Mouse (Mus musculus) forebrain, embryonic 10.5 days (tissue): ENCODE data around the gene Ncoa7. TPM values are rescaled to one million over a fixed set of nuclear protein-coding genes. Genes with fewer than 3 reads are reported as not detected.
A peak's percentile ranks its signal among the peaks of the same experiment; 100 is the strongest.

Experiments used
- DNase-seq: peaks from one replicate; pipeline ENCODE4 v3.0.0-alpha.2; 2017; ENCODE audit warnings: low spot score; ENCODE audit errors: extremely low spot score
- H3K27ac ChIP-seq: fragments of 300-500 bp; sonication (generic); 2 replicates; pipeline ENCODE4 v1.5.1; 2016; ENCODE audit warnings: mild to moderate bottlenecking
- H3K27me3 ChIP-seq: fragments of 300-500 bp; sonication (generic); 2 replicates; pipeline ENCODE4 v1.6.1; 2016; ENCODE audit warnings: mild to moderate bottlenecking; ENCODE audit not compliant: poor library complexity, severe bottlenecking
- H3K36me3 ChIP-seq: fragments of 300-500 bp; sonication (generic); replicated peaks from 2 replicates; pipeline ENCODE4 v1.6.1; 2016; ENCODE audit warnings: mild to moderate bottlenecking, moderate library complexity
- H3K4me1 ChIP-seq: fragments of 300-500 bp; sonication (generic); 2 replicates; pipeline ENCODE4 v1.6.1; 2016
- H3K4me3 ChIP-seq: fragments of 300-500 bp; sonication (generic); 2 replicates; pipeline ENCODE4 v1.5.1; 2016; ENCODE audit warnings: mild to moderate bottlenecking, moderate library complexity
- H3K9me3 ChIP-seq: fragments of 300-500 bp; sonication (generic); 2 replicates; pipeline ENCODE4 v1.6.1; 2016; ENCODE audit warnings: mild to moderate bottlenecking, moderate library complexity
- WGBS: fragments of 180-500 bp; shearing (Covaris S2); methylation state at CpG from one replicate; pipeline ENCODE4 v1.1.7; 2016; 5-methylcytosine and 5-hydroxymethylcytosine counted together
- polyA plus RNA-seq: library from polyadenylated mRNA; unstranded; fragments of >200 nt; fragmentation: Nextera tagmentation; extraction: Ambion mirVana; gene quantifications from 2 replicates; pipeline ENCODE4 v1.2.1, GENCODE M21; 2016

The Ncoa7 gene
- polyA plus RNA-seq = 5.7 and 6.9 TPM in 2 replicates

DNA sequence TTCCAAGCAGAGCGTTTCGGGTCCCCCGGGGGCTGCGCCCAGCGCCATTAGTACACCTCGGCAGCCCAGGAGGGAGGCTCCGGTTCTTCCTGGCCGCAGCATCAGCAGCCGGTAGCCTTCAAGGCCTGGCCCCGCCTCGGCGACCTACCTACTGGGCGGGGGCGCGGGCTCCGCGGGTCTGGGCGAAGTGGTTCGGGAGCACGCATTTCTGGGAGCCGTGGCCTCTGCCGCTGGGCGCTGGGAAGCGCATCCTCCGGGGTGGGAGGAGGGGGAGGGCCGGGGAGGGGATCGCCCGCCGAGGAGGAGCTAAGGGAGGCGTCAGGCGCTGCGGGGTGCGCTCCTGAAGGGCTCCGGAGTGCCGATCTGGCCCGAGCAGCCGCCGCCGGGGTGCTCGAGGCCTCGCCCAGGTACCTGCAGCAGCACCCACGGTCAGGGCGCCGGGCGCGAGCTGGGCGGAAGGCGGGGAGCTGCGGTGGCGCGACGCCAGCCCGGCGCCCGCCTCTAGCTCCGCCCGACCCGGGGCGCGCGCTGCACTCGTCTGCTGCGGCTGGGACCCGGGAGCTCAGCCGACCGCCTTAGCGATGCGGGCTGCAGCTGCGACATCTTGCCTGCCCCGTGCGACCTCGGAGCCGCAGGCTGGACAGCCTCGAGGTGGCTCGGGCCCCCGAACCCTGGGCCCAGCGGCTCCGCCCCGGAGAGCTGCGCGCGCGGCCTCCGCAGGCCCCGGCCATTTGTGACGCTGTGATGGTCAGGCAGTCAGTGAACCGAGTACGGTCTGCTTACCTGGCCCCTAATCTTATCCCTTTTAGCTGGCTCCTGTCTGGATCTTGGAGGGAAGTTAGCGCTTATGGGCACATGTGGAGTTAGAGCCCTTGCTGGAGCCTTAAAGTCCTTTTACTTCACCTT lies at the start of gene Ncoa7:
Gene Ncoa7, minus strand, starts transcription at position 646 of the 906 bp plus-strand sequence.
- Histone ChIP-seq H3K4me3 (peak within 1 kb of the TSS; percentile 80), H3K9me3 (no peaks in the 10 kb centered on the region), H3K4me1 (peaks cover 17% of the 10 kb centered on the region), H3K27ac (peak within 1 kb of the TSS; percentile 97), H3K36me3 (no peaks in the 10 kb centered on the region), H3K27me3 (no peaks in the 10 kb centered on the region)
- DNase-seq = peak; percentile 84
- under 1% methylated on average over 77 of the region's 89 CpGs for WGBS

DNA sequence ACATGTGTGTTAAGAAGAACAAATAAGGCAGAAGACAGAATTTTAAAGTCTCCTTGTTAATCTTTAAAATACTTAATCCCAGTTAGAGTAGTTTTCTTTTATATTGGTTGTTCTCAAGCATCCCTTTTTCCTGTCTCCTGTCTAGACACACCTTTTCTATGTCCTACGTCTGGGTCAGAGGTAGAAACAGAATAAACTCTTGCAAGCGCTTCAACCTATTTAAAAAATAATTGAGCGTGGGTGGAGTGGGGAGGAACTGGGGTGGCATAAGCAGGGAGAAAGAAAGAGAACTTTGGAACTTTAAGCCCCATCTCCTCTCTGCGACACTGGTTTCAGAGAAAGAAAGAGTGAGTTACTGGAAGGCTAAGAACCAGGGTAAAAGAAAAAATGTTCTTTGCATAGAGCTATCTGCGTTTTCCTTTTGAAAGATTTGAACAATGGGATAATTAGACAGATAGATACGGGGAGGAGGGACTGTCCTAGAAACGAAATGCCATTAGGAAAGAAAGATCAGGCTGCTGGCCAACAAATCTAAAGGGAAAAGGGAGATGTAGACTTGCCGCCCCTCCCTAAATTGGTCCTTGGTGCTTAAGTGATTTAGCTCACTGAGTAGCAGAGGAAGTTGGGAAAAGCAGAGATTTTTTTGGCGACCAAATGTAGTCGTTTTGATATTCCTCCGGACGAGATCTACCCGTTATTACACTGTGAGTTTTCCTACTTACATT lies 42.1 kb upstream of the Ncoa7 start:
- 6% methylated on average over 13 of the region's 13 CpGs for WGBS
- peaks cover 38% of the 10 kb centered on the region for H3K4me1 ChIP-seq
- DNase-seq = no peak
- no peaks in the 10 kb centered on the region for H3K36me3 ChIP-seq
- H3K9me3 ChIP-seq = no peaks in the 10 kb centered on the region
- peaks cover 71% of the 10 kb centered on the region for H3K27me3 ChIP-seq
- no peak overlapping the region for H3K27ac ChIP-seq
- H3K4me3 ChIP-seq = no peak overlapping the region

DNA sequence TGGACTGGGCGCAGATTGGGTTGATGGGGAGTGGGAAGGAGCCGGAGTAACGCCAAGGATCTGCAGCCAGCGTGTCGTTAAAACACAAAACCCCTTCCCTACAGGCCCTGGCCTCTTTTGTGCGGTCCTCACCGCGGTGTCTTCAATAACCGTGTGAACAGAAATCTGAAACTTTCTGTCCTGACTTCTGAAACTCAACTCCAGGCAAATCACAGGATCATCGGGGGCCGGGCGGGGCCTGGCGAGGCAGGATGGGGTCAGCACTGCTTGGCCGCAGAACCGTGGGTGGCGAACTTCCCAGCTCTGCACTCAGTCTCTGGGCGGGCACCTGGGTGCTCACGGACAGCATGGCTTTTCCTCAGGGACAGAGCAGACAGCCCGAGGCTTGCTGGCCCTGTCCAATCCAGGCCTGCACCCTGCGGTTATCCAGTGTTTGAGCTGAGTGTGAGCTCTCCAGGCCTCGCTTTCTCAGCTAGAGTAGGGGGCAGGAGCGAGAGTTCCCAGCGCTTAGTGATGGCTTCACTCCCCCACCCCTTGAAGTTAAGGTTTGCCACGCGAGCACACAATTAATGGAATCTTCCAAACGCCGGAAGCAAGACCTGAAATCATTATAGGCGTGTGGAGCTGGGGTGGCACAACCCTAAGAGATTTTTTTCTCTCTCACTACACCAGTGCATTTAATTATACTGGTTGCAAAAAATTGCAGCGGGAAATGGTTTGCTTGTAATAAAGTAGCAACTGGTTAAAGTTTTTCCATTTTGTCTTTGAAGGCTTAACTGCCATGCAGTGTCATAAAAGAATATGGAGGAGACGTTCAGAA lies 41.3 kb upstream of the Ncoa7 start:
- WGBS = under 1% methylated on average over 30 of the region's 30 CpGs
- H3K9me3 ChIP-seq = no peaks in the 10 kb centered on the region
- H3K27me3 ChIP-seq = peaks cover 76% of the 10 kb centered on the region
- H3K4me3 ChIP-seq = peak overlapping the region; percentile 68
- DNase-seq = peak; percentile 55
- peak overlapping the region; percentile 78 for H3K27ac ChIP-seq
- peaks cover 38% of the 10 kb centered on the region for H3K4me1 ChIP-seq
- no peaks in the 10 kb centered on the region for H3K36me3 ChIP-seq

DNA sequence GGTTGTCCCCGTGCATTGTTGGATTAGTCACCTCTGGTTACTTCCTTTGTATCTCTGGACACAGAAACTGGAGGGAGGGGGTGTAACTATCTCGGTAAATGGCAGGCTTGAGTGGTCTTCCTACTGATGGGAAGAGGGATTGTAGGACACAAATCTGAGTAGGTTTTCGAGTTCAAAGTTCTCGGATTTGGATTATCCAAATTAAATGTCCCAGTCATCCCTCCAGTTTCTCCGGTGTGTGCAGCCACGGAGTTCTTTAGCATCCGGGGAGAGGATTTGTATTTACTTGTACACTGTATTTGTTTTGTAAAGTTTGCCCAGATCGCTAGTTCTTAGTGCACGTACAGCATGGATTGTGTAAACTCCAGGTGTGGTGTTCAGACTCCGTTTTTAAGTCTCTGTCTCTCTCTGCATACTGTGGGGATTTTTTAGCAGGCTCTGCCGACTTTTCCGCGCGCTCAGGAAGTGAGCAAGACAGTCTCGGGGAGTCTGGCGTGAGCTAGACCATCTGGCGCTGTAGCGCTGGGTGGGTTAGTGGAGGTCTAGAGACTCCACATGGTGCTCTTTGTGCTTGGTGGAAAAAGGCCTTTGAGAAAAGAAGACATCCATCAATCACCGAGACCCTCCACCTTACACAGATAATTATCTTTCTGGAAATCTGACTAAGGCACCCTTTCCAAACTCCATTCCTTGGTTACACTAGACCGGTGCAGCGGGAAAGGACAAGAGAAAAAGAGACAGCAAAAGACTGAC lies 40.5 kb upstream of the Ncoa7 start:
- Histone ChIP-seq H3K4me1 (peaks cover 38% of the 10 kb centered on the region), H3K36me3 (no peaks in the 10 kb centered on the region), H3K27ac (peak overlapping the region; percentile 78), H3K27me3 (peaks cover 82% of the 10 kb centered on the region), H3K9me3 (no peaks in the 10 kb centered on the region), H3K4me3 (peak overlapping the region; percentile 68)
- WGBS = under 1% methylated on average over 21 of the region's 21 CpGs
- DNase-seq = peak; percentile 50

DNA sequence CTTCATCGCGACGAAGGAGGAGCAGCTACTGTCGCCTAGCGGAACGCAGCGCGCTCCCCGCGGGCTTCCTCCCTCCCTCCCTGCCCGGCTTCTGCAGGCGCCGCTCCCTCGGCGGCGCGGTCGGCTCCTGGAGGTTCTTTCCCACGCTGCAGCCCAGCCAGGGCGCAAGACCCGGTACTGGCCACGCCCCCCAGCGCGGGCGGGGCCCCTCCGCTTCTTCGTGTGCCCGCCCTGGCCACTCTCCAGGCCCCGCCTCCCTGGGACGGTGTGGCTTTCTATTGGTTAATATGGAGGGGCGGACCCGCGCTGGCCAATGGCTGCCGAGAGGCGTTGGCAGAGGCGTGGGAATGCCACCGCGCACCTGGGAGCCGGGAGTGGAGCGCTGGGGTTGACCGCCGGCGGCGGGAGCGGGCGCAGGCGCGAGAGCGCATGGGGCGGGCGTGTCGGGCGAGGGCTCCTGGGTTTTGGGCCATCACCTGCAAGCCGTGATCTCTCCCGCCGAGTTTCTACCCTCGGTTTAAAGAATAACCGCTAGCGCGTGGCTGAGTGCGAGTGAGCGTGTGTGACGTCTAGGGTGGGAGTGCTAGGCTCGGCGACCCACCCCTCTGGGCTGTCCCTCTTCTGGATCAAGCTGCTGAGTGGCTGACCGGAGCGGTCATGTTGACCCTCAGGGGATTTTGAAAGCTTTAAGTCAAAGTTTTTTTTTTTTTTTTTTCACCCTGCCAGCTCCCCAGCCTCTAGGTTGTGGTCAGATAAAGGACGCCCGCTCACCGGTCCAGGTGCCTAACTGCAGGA lies 39.7 kb upstream of the Ncoa7 start, which contains the start of gene Hey2:
Gene Hey2, minus strand, starts transcription at position 159 of the 795 bp plus-strand sequence.
- Histone ChIP-seq H3K27ac (peak within 1 kb of the TSS; percentile 78), H3K4me1 (peaks cover 38% of the 10 kb centered on the region)
- under 1% methylated on average over 69 of the region's 70 CpGs for WGBS

DNA sequence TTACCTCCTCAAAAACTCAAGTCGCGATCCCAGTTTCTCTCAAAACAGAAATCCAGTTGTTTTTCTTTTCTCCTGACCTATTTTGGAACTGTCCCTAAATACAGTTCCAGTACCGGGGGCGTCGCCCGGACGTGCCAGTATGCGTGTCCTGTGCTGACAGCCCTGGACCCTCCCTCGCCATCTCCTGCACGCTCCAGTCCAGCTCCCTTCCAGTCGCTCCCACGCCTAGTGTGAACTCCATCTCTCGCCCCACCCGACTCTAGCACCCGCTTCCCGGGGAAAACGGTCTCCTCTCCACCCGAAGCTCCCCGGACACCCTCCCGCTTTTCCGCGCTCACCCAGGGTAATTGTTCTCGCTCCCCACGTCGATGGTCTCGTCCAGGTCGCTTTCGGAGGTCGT lies 39.1 kb upstream of the Ncoa7 start:
- H3K4me1 ChIP-seq = peaks cover 38% of the 10 kb centered on the region
- no peaks in the 10 kb centered on the region for H3K36me3 ChIP-seq
- no peaks in the 10 kb centered on the region for H3K9me3 ChIP-seq
- peak overlapping the region; percentile 68 for H3K4me3 ChIP-seq
- WGBS = 0% methylated on average over 29 of the region's 29 CpGs
- H3K27me3 ChIP-seq = peaks cover 76% of the 10 kb centered on the region
- H3K27ac ChIP-seq = peak overlapping the region; percentile 70
- no peak for DNase-seq

More for the DNA sequence above, 39.7 kb upstream of the Ncoa7 start, which contains the start of gene Hey2:
- Histone ChIP-seq H3K36me3 (no peaks in the 10 kb centered on the region), H3K27me3 (peaks cover 82% of the 10 kb centered on the region), H3K4me3 (peak within 1 kb of the TSS; percentile 68), H3K9me3 (no peaks in the 10 kb centered on the region)
- peak; percentile 97 for DNase-seq

DNA sequence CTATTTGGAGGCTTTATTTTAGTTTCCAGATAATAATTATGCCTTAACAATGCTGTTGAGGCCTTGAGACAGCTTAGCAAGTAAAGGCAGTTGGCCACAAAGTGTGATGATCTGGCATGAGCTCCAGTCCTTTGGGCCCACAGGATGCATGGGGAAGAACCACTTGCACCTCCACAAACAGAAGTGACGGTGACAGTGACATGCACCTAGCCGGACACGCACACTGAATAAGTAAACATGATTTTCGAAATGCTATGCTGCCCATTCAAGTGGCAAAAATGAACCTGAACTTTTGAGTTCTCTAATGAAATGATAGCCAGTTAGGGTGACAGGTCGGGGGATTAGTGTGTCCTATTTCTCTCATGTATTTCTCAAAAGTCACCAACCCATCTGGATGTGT lies 37.7 kb upstream of the Ncoa7 start:
- Histone ChIP-seq H3K27me3 (peaks cover 62% of the 10 kb centered on the region), H3K27ac (no peak overlapping the region), H3K4me1 (peaks cover 38% of the 10 kb centered on the region), H3K9me3 (no peaks in the 10 kb centered on the region), H3K36me3 (no peaks in the 10 kb centered on the region), H3K4me3 (no peak overlapping the region)
- DNase-seq = no peak
- WGBS = 84% methylated on average over 5 of the region's 5 CpGs

DNA sequence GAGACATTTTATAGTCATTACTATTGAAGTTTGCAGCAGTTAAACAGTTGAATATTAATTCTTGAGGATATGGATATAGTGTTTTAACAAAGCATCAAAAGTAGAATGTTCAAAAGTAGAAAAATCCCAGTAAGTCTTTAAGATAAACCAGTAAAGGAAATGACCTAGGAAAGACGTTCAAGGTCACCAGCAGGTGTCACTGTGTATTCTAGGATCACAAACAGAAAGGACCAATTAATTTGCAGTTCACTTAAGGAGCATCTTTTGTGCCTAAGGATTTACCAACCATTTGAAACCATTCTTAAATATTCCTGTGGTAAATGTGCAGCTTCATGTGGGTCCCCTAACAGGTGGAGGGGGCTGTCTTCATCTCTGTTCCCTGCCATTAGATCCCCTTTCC lies 35.1 kb upstream of the Ncoa7 start:
- DNase-seq = no peak
- no peaks in the 10 kb centered on the region for H3K9me3 ChIP-seq
- no peak overlapping the region for H3K27ac ChIP-seq
- peaks cover 43% of the 10 kb centered on the region for H3K27me3 ChIP-seq
- no peak overlapping the region for H3K4me3 ChIP-seq
- WGBS = 4% methylated on average over 1 of the region's 1 CpGs
- H3K4me1 ChIP-seq = peaks cover 15% of the 10 kb centered on the region
- no peaks in the 10 kb centered on the region; the same call in 1 of the 2 replicates for H3K36me3 ChIP-seq

DNA sequence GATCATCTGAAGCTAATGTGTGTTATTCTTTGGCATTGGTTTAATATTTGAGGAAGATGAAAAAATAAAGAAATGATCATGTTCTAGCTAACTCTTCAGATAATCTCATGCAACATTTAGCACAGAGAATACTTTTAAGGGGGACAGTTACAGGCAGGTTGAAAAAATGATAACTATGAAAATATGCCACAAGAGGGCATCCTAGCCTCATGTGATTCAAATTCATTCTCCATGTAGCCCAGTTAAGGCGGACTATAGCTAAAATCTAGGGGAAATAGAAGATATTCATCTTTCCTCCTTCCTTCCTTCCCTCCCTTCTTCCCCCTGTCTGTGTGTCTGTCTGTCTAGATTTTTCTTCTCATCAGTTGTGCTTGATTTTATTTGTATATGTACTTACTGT lies 21.9 kb upstream of the Ncoa7 start:
- H3K36me3 ChIP-seq = no peaks in the 10 kb centered on the region
- no peaks in the 10 kb centered on the region for H3K9me3 ChIP-seq
- H3K27me3 ChIP-seq = no peaks in the 10 kb centered on the region
- DNase-seq = no peak
- no peak overlapping the region for H3K4me3 ChIP-seq
- WGBS = 9% methylated on average over 1 of the region's 1 CpGs
- no peak overlapping the region for H3K27ac ChIP-seq
- no peaks in the 10 kb centered on the region for H3K4me1 ChIP-seq

DNA sequence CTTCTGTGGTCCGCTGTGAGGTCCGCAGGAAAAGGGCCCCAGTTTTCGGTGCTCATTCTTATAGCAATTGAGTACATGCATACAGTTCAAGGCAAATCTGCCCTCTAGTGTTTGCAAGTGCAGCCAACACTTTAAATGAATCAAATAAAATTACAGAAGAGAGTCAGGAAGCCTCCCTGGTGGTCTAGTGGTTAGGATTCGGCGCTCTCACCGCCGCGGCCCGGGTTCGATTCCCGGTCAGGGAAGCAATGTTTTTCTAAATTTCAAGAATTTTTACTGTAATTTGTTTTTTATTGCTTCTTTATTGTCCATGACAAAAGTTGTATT lies 7.8 kb upstream of the Ncoa7 start:
- 14% methylated on average over 11 of the region's 11 CpGs for WGBS
- Histone ChIP-seq H3K36me3 (no peaks in the 10 kb centered on the region), H3K4me3 (peak overlapping the region; percentile 45), H3K4me1 (no peaks in the 10 kb centered on the region), H3K27me3 (no peaks in the 10 kb centered on the region), H3K27ac (no peak overlapping the region), H3K9me3 (no peaks in the 10 kb centered on the region)
- peak; percentile 74 for DNase-seq

DNA sequence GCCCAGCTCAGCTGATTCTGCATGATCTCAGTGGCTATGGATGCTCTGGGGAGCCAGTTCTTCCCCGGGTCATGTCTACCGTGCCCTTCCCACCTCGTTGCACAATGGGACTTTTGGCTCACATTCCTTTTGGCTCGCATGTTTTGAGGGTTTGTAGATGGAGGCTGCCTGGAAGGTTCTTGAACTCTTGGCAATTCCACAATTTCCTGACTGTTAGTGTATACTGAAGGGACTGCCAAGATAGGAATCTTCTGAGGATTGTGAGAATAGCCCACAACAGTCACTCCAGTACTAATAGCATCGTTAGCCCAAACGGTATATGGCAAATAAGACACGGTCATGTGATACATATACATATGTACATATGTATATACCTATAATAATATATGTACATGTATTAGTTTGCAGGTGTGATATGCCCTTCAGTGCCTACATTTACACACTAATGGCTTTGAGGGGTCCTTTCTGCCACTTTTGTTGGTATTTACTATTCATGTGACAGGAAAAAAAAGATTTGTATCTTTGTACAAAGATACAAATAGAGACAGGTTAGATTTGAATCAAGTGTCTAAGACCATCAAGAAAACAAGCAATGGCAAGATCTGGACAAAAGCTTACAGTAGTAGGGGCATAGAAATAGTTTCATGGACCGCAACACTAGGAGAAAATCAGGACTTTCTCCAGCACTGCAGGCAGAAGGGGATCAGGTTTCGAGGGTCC lies 7.3 kb upstream of the Ncoa7 start:
- Histone ChIP-seq H3K27me3 (no peaks in the 10 kb centered on the region), H3K4me3 (peak overlapping the region; percentile 45), H3K36me3 (no peaks in the 10 kb centered on the region), H3K9me3 (no peaks in the 10 kb centered on the region), H3K27ac (no peak overlapping the region), H3K4me1 (no peaks in the 10 kb centered on the region)
- 53% methylated on average over 9 of the region's 9 CpGs for WGBS
- DNase-seq = no peak
